Mouse (Mus musculus): ENCODE results near the gene Hipk3.

DNA sequence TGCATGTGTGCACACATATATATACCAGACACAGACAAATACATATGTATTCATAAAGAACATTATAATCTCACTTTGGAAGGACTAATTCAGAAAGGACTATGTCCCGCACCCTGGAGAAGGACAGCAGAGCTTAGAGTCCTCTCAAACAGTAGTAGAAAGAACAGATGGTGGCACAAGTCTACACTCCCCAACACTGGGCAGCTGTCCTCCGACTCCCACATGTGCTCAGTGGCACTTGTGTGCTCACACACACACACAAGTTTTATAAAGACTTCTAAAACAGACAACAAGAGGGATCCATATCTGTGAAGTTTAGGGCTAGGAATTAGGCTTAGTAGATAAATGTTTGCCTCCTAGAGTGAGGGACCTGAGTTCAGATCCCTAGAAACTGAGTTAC lies 6.8 kb upstream of the Hipk3 start:
- no peak for TF ChIP-seq CTCF (IDR thresholded peaks at IDR 0.05; ENCODE audit: low read depth)
- TF ChIP-seq EP300 (IDR thresholded peaks at IDR 0.05; ENCODE audit: low read depth): no peak

Measured in heart, postnatal 0 days (tissue).